Comparison of ENCODE assay signal across 8 mouse cellular contexts in genomic region chr2:33908374-33908773, GRCm38 (mm10). TPM values are rescaled to one million over a fixed set of nuclear protein-coding genes. Genes with fewer than 3 reads are reported as not detected.
A peak's percentile ranks its signal among the peaks of the same experiment; 100 is the strongest.
DNase-seq lines count a peak whose midpoint lies in the region; ATAC-seq and TF ChIP-seq lines count a peak whose summit lies in the region.

No protein-coding gene starts in this region.

- WGBS in forebrain, embryonic 12.5 days = 82% methylated on average over 8 of the region's 8 CpGs
- 65% methylated on average over 8 of the region's 8 CpGs for WGBS in hindbrain, embryonic 13.5 days
- WGBS in limb, embryonic 14.5 days = 31% methylated on average over 8 of the region's 8 CpGs

- ATAC-seq in forebrain, embryonic 12.5 days (ENCODE audit: low FRiP score) = no peak
- ATAC-seq in hindbrain, embryonic 13.5 days (ENCODE audit: low FRiP score) = 0 out of 2 replicates have a peak, but pooled peaks have one; percentile 43
- peak; percentile 65; the same call in 1 of the 2 replicates for ATAC-seq in limb, embryonic 14.5 days (ENCODE audit: low FRiP score, low read depth)
- ATAC-seq in cerebellum, adult (ENCODE audit: insufficient number of reproducible peaks, low FRiP score, low TSS enrichment) = no peak

- H3K9me3 ChIP-seq in forebrain, embryonic 12.5 days = peaks cover 8% of the 10 kb centered on the region; the same call in 1 of the 2 replicates
- no peaks in the 10 kb centered on the region for H3K9me3 ChIP-seq in hindbrain, embryonic 13.5 days
- H3K9me3 ChIP-seq in limb, embryonic 14.5 days (ENCODE audit: control insufficient read depth, low read length) = no peaks in the 10 kb centered on the region

- H3K4me3 ChIP-seq in forebrain, embryonic 12.5 days (replicated peaks) = no peak overlapping the region
- H3K4me3 ChIP-seq in hindbrain, embryonic 13.5 days = no peak overlapping the region
- H3K4me3 ChIP-seq in limb, embryonic 14.5 days (replicated peaks; ENCODE audit: low read length) = no peak overlapping the region

- DNase-seq in layer of hippocampus, adult 9-11 months = peak; percentile 42
- DNase-seq in layer of hippocampus, adult 9-10 months (ENCODE audit: low spot score) = no peak
- DNase-seq in limb, embryonic 14.5 days (ENCODE audit: low spot score) = peak; percentile 72
- peak; percentile 90 for DNase-seq in naive thymus-derived CD4-positive, alpha-beta T cell, adult 2 months (ENCODE audit: low read depth)
- no peak for DNase-seq in urinary bladder, postnatal 25 days (ENCODE audit: low spot score)

- no peaks in the 10 kb centered on the region for H3K27me3 ChIP-seq in forebrain, embryonic 12.5 days
- H3K27me3 ChIP-seq in hindbrain, embryonic 13.5 days = no peaks in the 10 kb centered on the region
- no peaks in the 10 kb centered on the region for H3K27me3 ChIP-seq in limb, embryonic 14.5 days (ENCODE audit: control insufficient read depth, insufficient read depth, low read length)

- no peaks in the 10 kb centered on the region for H3K4me1 ChIP-seq in forebrain, embryonic 12.5 days
- H3K4me1 ChIP-seq in hindbrain, embryonic 13.5 days (replicated peaks) = 0 out of 2 replicates have a peak, but pooled peaks cover under 1% of the 10 kb centered on the region
- H3K4me1 ChIP-seq in limb, embryonic 14.5 days (ENCODE audit: control insufficient read depth, insufficient read depth, low read length) = peaks cover 7% of the 10 kb centered on the region

- H3K27ac ChIP-seq in forebrain, embryonic 12.5 days = 0 out of 2 replicates have a peak overlapping the region, but pooled peaks have one; percentile 13
- 0 out of 2 replicates have a peak overlapping the region, but pooled peaks have one; percentile 30 for H3K27ac ChIP-seq in hindbrain, embryonic 13.5 days
- peak overlapping the region; percentile 19; the same call in 1 of the 2 replicates for H3K27ac ChIP-seq in limb, embryonic 14.5 days (replicated peaks; ENCODE audit: low read depth, low read length)

- H3K36me3 ChIP-seq in forebrain, embryonic 12.5 days (replicated peaks) = no peaks in the 10 kb centered on the region
- H3K36me3 ChIP-seq in hindbrain, embryonic 13.5 days = no peaks in the 10 kb centered on the region
- no peaks in the 10 kb centered on the region for H3K36me3 ChIP-seq in limb, embryonic 14.5 days (ENCODE audit: control insufficient read depth, insufficient read depth, low read length)

- no peak overlapping the region for H3K4me2 ChIP-seq in forebrain, embryonic 12.5 days
- H3K4me2 ChIP-seq in hindbrain, embryonic 13.5 days = no peak overlapping the region
- H3K4me2 ChIP-seq in limb, embryonic 14.5 days (replicated peaks; ENCODE audit: low read depth, low read length, severe bottlenecking) = no peak overlapping the region

- TF ChIP-seq POLR2A in limb, embryonic 14.5 days (IDR thresholded peaks at IDR 0.05; ENCODE audit: borderline replicate concordance, extremely low read depth, insufficient read depth, insufficient read length) = no peak

- H3K9ac ChIP-seq in forebrain, embryonic 12.5 days = no peak overlapping the region
- no peak overlapping the region for H3K9ac ChIP-seq in hindbrain, embryonic 13.5 days
- no peak overlapping the region for H3K9ac ChIP-seq in limb, embryonic 14.5 days (ENCODE audit: low read depth, low read length, severe bottlenecking)

RNA-seq across cellular contexts. Expression of gene Mvb12b, which starts 20.6 kb away (rescaled TPM):
- 51.5 and 64.7 TPM in 2 replicates for polyA plus RNA-seq in forebrain, embryonic 12.5 days (2016; fragmentation: Nextera tagmentation; extraction: Ambion mirVana)
- polyA plus RNA-seq in hindbrain, embryonic 13.5 days (2015; fragmentation: Nextera tagmentation; extraction: Ambion mirVana) = 60.9 and 65.0 TPM in 2 replicates
- 26.6 and 35.2 TPM in 2 replicates for polyA plus RNA-seq in limb, embryonic 14.5 days (2012; rRNA removed)
- polyA plus RNA-seq in limb, embryonic 14.5 days (2014; fragmentation: Nextera tagmentation; extraction: Ambion mirVana) = 17.5 and 18.6 TPM in 2 replicates

Comparison
In these comparisons a context has a peak if more than half of its experiments do, and no peak if none do; other contexts are left out.
1. DNase-seq: peak in layer of hippocampus, adult 9-11 months (single experiment), limb, embryonic 14.5 days (single experiment) and naive thymus-derived CD4-positive, alpha-beta T cell, adult 2 months (single experiment); none in layer of hippocampus, adult 9-10 months (single experiment) and urinary bladder, postnatal 25 days (single experiment).
2. ATAC-seq: peak in hindbrain, embryonic 13.5 days (single experiment) and limb, embryonic 14.5 days (single experiment); none in forebrain, embryonic 12.5 days (single experiment) and cerebellum, adult (single experiment).
3. Peak in every context shown above with its lines, with median percentiles within 50 percentile points of each other: H3K27ac ChIP-seq.